Mouse (Mus musculus) forebrain, embryonic 14.5 days (tissue): ENCODE measurements around the gene Acer3. TPM values are rescaled to one million over a fixed set of nuclear protein-coding genes. Genes with fewer than 3 reads are reported as not detected.
"Not testable (repeated sequence)": the region's sequence is repeated elsewhere in the genome, so short reads cannot be mapped to it uniquely, and the experiment has no call there.

Source experiments
- ATAC-seq: fragments of 200-750 bp; cut with Nextera tagmentation; 2 replicates; pipeline ENCODE4 v1.8.0; 2017; ENCODE audit warnings: mild to moderate bottlenecking, moderate library complexity
- DNase-seq: peaks from one replicate; pipeline ENCODE4 v3.0.0-alpha.2; 2015; ENCODE audit warnings: low spot score
- H3K27ac ChIP-seq: fragments of 300-500 bp; sonication (generic); 2 replicates; pipeline ENCODE4 v1.5.1; 2014; ENCODE audit warnings: low read depth, mild to moderate bottlenecking, control low read depth, low read length, moderate library complexity
- H3K27me3 ChIP-seq: fragments of 300-500 bp; sonication (generic); replicated peaks from 2 replicates; pipeline ENCODE4 v1.6.1; 2014; ENCODE audit warnings: low read length, control low read depth, mixed read lengths; ENCODE audit not compliant: control insufficient read depth, insufficient read depth
- H3K36me3 ChIP-seq: fragments of 300-500 bp; sonication (generic); 2 replicates; pipeline ENCODE4 v1.6.1; 2014; ENCODE audit warnings: low read length, control low read depth; ENCODE audit not compliant: control insufficient read depth, insufficient read depth
- H3K4me1 ChIP-seq: fragments of 300-500 bp; sonication (generic); 2 replicates; pipeline ENCODE4 v1.6.1; 2014; ENCODE audit warnings: antibody characterized with exemption, low read length, control low read depth; ENCODE audit not compliant: control insufficient read depth, insufficient read depth
- H3K4me2 ChIP-seq: fragments of 300-500 bp; sonication (generic); 2 replicates; pipeline ENCODE4 v1.6.1; 2014; ENCODE audit warnings: mild to moderate bottlenecking, control low read depth, low read length
- H3K4me3 ChIP-seq: fragments of 300-500 bp; sonication (generic); 2 replicates; pipeline ENCODE4 v1.5.1; 2014; ENCODE audit warnings: low read depth, low read length, control low read depth
- H3K9ac ChIP-seq: fragments of 300-500 bp; sonication (generic); 2 replicates; pipeline ENCODE4 v1.6.1; 2014; ENCODE audit warnings: mild to moderate bottlenecking, low read length, control low read depth, moderate library complexity
- H3K9me3 ChIP-seq: fragments of 300-500 bp; sonication (generic); replicated peaks from 2 replicates; pipeline ENCODE4 v1.6.1; 2016; ENCODE audit warnings: low read length, control low read depth, mixed read lengths; ENCODE audit not compliant: control insufficient read depth
- WGBS: fragments of 180-500 bp; shearing (Covaris S2); extraction: QIAGEN DNeasy Blood & Tissue Kit; methylation state at CpG from one replicate; pipeline ENCODE4 v1.1.7; 2014; 5-methylcytosine and 5-hydroxymethylcytosine counted together
- polyA plus RNA-seq: library from polyadenylated mRNA; unstranded; fragments of >200 nt; fragmentation: Nextera tagmentation; extraction: Ambion mirVana; gene quantifications from 2 replicates; pipeline ENCODE4 v1.2.1, GENCODE M21; 2014

Gene Acer3
- polyA plus RNA-seq, 1 experiment from 2014 or later, result 10.1 TPM

- ATAC-seq (no peak), DNase-seq (peak; percentile 4)
- H3K4me2 ChIP-seq, result no peak overlapping the region
- H3K36me3 ChIP-seq, result no peaks in the 10 kb centered on the region
- H3K27ac ChIP-seq, result no peak overlapping the region
- H3K4me1 ChIP-seq, result no peaks in the 10 kb centered on the region
- H3K4me3 ChIP-seq, result no peak overlapping the region
- no peaks in the 10 kb centered on the region for H3K27me3 ChIP-seq
- no peak overlapping the region for H3K9ac ChIP-seq
- H3K9me3 ChIP-seq, result no peaks in the 10 kb centered on the region
These were observed 44.7 kb downstream of the Acer3 start for GRCm38 (mm10) chr7:98276263-98276662.

DNA sequence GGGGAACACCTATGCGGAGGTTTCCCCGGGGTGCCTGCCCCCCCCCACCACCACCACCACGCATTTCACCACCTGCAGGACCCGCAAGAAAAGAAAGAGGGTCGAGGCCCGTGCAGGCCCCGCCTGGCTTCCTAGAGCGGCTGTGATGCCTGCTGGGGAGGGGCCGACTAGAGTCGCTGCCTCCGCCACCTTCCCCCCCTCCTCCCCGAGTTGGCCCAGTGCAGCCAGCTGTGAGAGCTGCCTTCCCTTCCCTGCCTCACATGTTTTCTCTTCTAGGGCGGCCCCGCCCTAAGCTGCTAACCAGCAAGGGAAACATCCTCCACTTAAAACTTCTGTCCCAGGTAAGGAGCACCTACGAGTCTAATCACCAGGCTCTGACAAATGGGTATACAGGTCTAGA, 52.8 kb downstream of the Acer3 start:
- 32% methylated on average over 11 of the region's 15 CpGs for WGBS
- ATAC-seq, H3K27ac ChIP-seq, H3K27me3 ChIP-seq, H3K36me3 ChIP-seq, H3K9me3 ChIP-seq, H3K4me3 ChIP-seq, DNase-seq, H3K9ac ChIP-seq, H3K4me1 ChIP-seq: not testable (repeated sequence)
- H3K4me2 ChIP-seq, result 0 out of 2 replicates have a peak overlapping the region, but pooled peaks have one; percentile 7

GRCm38 (mm10) chr7:98252520-98252919, 68.5 kb downstream of the Acer3 start:
- Histone ChIP-seq H3K36me3 (no peaks in the 10 kb centered on the region), H3K9ac (no peak overlapping the region), H3K4me3 (no peak overlapping the region), H3K9me3 (no peaks in the 10 kb centered on the region), H3K27ac (no peak overlapping the region), H3K4me2 (no peak overlapping the region), H3K27me3 (no peaks in the 10 kb centered on the region), H3K4me1 (no peaks in the 10 kb centered on the region)
- no peak for ATAC-seq
- no peak for DNase-seq
- 94% methylated on average over 2 of the region's 2 CpGs for WGBS

DNA sequence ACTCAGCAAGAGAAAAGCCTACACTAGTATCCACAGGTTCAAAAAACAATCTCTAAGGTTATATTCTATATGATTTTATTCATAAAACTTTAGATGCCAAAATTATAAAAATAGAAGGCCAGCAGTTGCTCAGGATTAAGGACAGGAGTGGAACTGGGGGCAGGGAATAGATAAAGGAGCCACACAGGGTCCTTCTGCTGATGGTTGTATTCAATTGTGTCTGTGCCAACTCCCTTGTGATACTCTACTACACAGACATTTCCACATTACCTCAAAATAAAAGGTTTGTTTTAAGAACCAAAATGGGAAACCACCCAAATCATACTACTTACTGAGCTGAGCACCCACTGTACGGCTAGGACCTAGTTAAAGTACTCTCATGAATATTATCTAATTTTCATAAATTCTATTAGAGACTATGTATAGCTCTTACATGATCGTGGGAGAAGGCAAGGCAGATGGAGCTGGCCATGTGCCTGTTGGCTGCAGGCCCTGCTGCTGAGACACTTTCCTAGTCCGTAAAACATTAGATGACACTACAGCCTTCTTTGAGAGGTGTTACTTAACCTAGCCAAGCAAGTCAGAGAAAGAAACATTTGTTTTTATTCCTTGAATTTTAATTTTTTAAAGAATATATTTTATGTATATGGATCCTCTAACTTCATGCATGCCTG, 84.2 kb downstream of the Acer3 start:
- Histone ChIP-seq H3K27ac (no peak overlapping the region), H3K9ac (no peak overlapping the region), H3K4me2 (no peak overlapping the region), H3K4me1 (no peaks in the 10 kb centered on the region), H3K9me3 (no peaks in the 10 kb centered on the region), H3K4me3 (no peak overlapping the region), H3K36me3 (no peaks in the 10 kb centered on the region), H3K27me3 (no peaks in the 10 kb centered on the region)
- ATAC-seq (peak; percentile 72; the same call in 1 of the 2 replicates), DNase-seq (peak; percentile 70)
- 60% methylated on average over 3 of the region's 3 CpGs for WGBS

DNA sequence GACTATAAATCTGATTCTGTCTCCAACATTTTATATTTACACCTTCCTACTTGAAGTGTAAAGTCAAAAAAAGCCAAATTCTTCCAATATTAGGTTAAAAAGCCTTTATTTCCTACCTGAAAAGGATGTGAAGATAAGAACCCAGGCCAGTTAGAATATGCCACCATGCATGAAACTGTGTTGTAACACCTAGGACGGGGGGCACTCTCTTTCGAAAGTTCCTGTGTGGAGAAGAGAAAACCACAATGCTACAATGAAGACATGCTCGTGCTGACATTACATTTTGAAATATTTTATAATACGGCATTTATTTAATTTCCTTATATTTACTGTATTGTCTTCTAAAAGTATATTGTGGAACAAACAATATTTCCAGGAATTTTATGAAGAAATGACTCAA, 97.2 kb downstream of the Acer3 start:
- no peak overlapping the region for H3K4me2 ChIP-seq
- DNase-seq (no peak), ATAC-seq (no peak)
- no peak overlapping the region for H3K9ac ChIP-seq
- no peaks in the 10 kb centered on the region for H3K4me1 ChIP-seq
- H3K4me3 ChIP-seq, result no peak overlapping the region
- H3K36me3 ChIP-seq, result no peaks in the 10 kb centered on the region
- H3K9me3 ChIP-seq, result no peaks in the 10 kb centered on the region
- H3K27me3 ChIP-seq, result no peaks in the 10 kb centered on the region
- 96% methylated on average over 4 of the region's 4 CpGs for WGBS
- H3K27ac ChIP-seq, result no peak overlapping the region

DNA sequence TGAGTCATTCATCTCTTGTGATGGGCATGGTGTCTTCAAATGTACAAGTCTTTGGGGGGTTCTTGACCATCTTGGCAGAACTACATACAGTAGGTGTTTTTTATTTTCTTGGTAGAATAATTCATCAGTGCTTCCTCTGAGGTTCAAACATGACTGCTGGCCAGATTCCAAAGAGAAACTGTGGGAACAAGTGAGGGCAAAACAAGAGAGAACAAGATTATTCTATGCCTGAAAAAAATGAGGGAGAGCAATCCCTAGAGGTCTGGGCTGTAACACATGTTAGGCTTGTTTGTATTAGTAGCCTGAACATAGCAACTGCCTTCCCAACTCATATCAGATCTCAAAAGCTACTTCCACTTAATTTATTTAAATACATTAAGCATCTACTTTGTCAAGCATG, 104.3 kb downstream of the Acer3 start:
- ATAC-seq, result no peak
- H3K4me3 ChIP-seq, result no peak overlapping the region
- no peaks in the 10 kb centered on the region for H3K9me3 ChIP-seq
- H3K4me2 ChIP-seq, result no peak overlapping the region
- no peaks in the 10 kb centered on the region for H3K4me1 ChIP-seq
- DNase-seq, result peak; percentile 58
- no peak overlapping the region for H3K27ac ChIP-seq
- no peaks in the 10 kb centered on the region for H3K27me3 ChIP-seq
- no peak overlapping the region for H3K9ac ChIP-seq
- no peaks in the 10 kb centered on the region for H3K36me3 ChIP-seq

DNA sequence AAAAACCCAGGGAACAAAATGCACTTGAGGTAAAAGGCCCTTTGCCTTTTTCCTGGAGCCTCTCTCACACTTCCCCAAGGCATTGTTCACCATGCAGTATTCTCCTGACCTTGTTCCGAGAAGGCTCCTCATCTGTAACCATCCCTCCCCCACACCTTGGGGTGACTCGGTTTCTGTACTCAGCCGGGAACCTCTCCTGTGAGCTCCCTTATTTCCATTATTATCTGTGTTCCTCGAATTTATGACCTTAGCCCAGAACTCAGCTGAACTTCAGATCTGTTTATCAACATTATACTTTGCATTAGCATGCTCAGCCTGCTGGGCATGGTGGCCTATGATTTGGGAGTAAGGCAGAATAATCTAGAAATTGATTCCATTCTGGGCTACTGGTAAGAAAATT, 118.1 kb downstream of the Acer3 start:
- no peaks in the 10 kb centered on the region for H3K27me3 ChIP-seq
- DNase-seq, result no peak
- WGBS, result 78% methylated on average over 4 of the region's 4 CpGs
- H3K4me1 ChIP-seq, result no peaks in the 10 kb centered on the region
- no peaks in the 10 kb centered on the region for H3K36me3 ChIP-seq
- no peak overlapping the region for H3K4me3 ChIP-seq
- H3K9me3 ChIP-seq, result no peaks in the 10 kb centered on the region
- no peak overlapping the region for H3K4me2 ChIP-seq
- no peak overlapping the region for H3K27ac ChIP-seq
- ATAC-seq, result no peak
- no peak overlapping the region for H3K9ac ChIP-seq

GRCm38 (mm10) chr7:98201493-98202028, 119.4 kb downstream of the Acer3 start:
- no peaks in the 10 kb centered on the region for H3K27me3 ChIP-seq
- H3K4me2 ChIP-seq, result no peak overlapping the region
- DNase-seq, result no peak
- 85% methylated on average over 5 of the region's 5 CpGs for WGBS
- H3K36me3 ChIP-seq, result no peaks in the 10 kb centered on the region
- H3K27ac ChIP-seq, result no peak overlapping the region
- ATAC-seq, result no peak
- no peaks in the 10 kb centered on the region for H3K9me3 ChIP-seq
- H3K4me3 ChIP-seq, result no peak overlapping the region
- no peaks in the 10 kb centered on the region for H3K4me1 ChIP-seq
- no peak overlapping the region for H3K9ac ChIP-seq

DNA sequence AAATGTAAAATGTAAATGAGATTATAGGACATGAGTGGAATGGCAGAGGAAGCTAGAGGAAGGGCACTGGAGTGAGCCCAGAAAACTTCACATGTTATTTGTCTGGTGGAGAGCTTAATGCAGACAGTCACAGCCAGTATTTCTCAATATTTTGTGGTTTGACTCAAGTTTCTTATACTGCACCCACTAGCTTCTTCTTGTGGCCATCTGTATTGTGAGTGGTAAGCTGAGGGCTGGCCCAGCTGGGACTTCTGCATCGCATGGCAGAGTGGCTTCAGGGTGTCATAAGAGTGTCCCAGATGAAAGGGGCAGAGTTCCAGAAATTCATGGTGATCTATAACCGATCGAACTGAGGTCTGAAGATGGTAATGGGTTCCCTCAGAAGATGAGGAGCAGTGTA, 120.6 kb downstream of the Acer3 start:
- Histone ChIP-seq H3K9me3 (no peaks in the 10 kb centered on the region), H3K9ac (no peak overlapping the region), H3K4me2 (no peak overlapping the region), H3K36me3 (no peaks in the 10 kb centered on the region), H3K4me1 (no peaks in the 10 kb centered on the region), H3K27me3 (peaks cover 9% of the 10 kb centered on the region), H3K4me3 (no peak overlapping the region), H3K27ac (no peak overlapping the region)
- ATAC-seq, result no peak
- DNase-seq, result no peak
- 97% methylated on average over 3 of the region's 3 CpGs for WGBS
